Comparison of ENCODE assay signal across 21 mouse cellular contexts in genomic region chr1:194895287-194895686, GRCm38 (mm10). TPM values are rescaled to one million over a fixed set of nuclear protein-coding genes. Genes with fewer than 3 reads are reported as not detected.
DNase-seq lines count a peak whose midpoint lies in the region; ATAC-seq and TF ChIP-seq lines count a peak whose summit lies in the region.
"Had no signal": no experiment of that assay in that cellular context is flagged by ENCODE, and none has a peak within 500 bp of the region (broad histone marks: within the 10 kb centered on the region; RNA-seq: fewer than 3 reads in every experiment).

No protein-coding gene starts in this region.

- no peak overlapping the region for H3K9ac ChIP-seq in heart, embryonic 12.5 days
- no peak overlapping the region for H3K9ac ChIP-seq in heart, postnatal 0 days (replicated peaks; ENCODE audit: low read depth, low read length)
- H3K9ac ChIP-seq: embryonic facial prominence, embryonic 12.5 days; forebrain, embryonic 13.5 days; forebrain, embryonic 15.5 days; forebrain, postnatal 0 days had no signal

- no peaks in the 10 kb centered on the region for H3K27me3 ChIP-seq in heart, embryonic 12.5 days (replicated peaks)
- no peaks in the 10 kb centered on the region for H3K27me3 ChIP-seq in heart, postnatal 0 days (ENCODE audit: control insufficient read depth, insufficient read depth, low read length)
- no peaks in the 10 kb centered on the region for H3K27me3 ChIP-seq in cerebellum, adult 2 months (ENCODE audit: control insufficient read depth, insufficient read depth, low read length)
- H3K27me3 ChIP-seq: embryonic facial prominence, embryonic 12.5 days; forebrain, embryonic 13.5 days; forebrain, embryonic 15.5 days had no signal

- intact Hi-C loops in heart, postnatal 14 days (cut with DNase I) = no loop called here

- DNase-seq in heart, postnatal 4 days = no peak
- peak; percentile 45 for DNase-seq in heart, postnatal 0 days (ENCODE audit: low spot score)
- DNase-seq in heart, postnatal 14 days = no peak
- peak; percentile 94 for DNase-seq in gonadal fat pad, adult 2 months (ENCODE audit: low read depth)
- DNase-seq in cerebellum, adult 2 months = no peak
- DNase-seq: adrenal gland, adult 2 months; adrenal gland, postnatal 10 days; adrenal gland, postnatal 25 days; cerebellum, adult 11 months; cerebellum, adult 18-20 months; cerebellum, adult 9-10 months; cerebellum, postnatal 10 days; cerebellum, postnatal 25 days; forebrain, postnatal 0 days had no signal

- H3K36me3 ChIP-seq in heart, embryonic 12.5 days = no peaks in the 10 kb centered on the region
- H3K36me3 ChIP-seq in heart, postnatal 0 days (replicated peaks; ENCODE audit: control insufficient read depth, insufficient read depth, low read length) = no peaks in the 10 kb centered on the region
- H3K36me3 ChIP-seq: embryonic facial prominence, embryonic 10.5 days; embryonic facial prominence, embryonic 12.5 days; forebrain, embryonic 10.5 days; forebrain, embryonic 15.5 days had no signal

- no peak for TF ChIP-seq CTCF in heart, postnatal 0 days (IDR thresholded peaks at IDR 0.05; ENCODE audit: low read depth)
- TF ChIP-seq CTCF in cerebellum, adult 2 months (IDR thresholded peaks at IDR 0.05; ENCODE audit: borderline replicate concordance, insufficient read depth, low read depth, low read length) = no peak

- no peaks in the 10 kb centered on the region for H3K4me1 ChIP-seq in heart, embryonic 12.5 days (replicated peaks)
- no peaks in the 10 kb centered on the region for H3K4me1 ChIP-seq in heart, postnatal 0 days (ENCODE audit: control insufficient read depth, insufficient read depth)
- no peaks in the 10 kb centered on the region for H3K4me1 ChIP-seq in cerebellum, adult 2 months (ENCODE audit: control insufficient read depth, insufficient read depth, low read length)
- H3K4me1 ChIP-seq: embryonic facial prominence, embryonic 10.5 days; embryonic facial prominence, embryonic 12.5 days; forebrain, embryonic 10.5 days; forebrain, embryonic 13.5 days; forebrain, embryonic 15.5 days had no signal

- H3K27ac ChIP-seq in heart, embryonic 12.5 days (ENCODE audit: poor library complexity, severe bottlenecking) = no peak overlapping the region
- no peak overlapping the region for H3K27ac ChIP-seq in heart, postnatal 0 days (ENCODE audit: low read depth)
- H3K27ac ChIP-seq in cerebellum, adult 2 months (ENCODE audit: insufficient read depth, low read length) = no peak overlapping the region
- H3K27ac ChIP-seq: embryonic facial prominence, embryonic 10.5 days; embryonic facial prominence, embryonic 12.5 days; forebrain, embryonic 10.5 days; forebrain, embryonic 13.5 days; forebrain, embryonic 15.5 days had no signal

- no peak for TF ChIP-seq POLR2A in cerebellum, adult 2 months (IDR thresholded peaks at IDR 0.05; ENCODE audit: borderline replicate concordance, insufficient read depth, low read length)

- no peak overlapping the region for H3K4me3 ChIP-seq in heart, embryonic 12.5 days
- H3K4me3 ChIP-seq in heart, postnatal 0 days (ENCODE audit: low read depth, low read length) = no peak overlapping the region
- no peak overlapping the region for H3K4me3 ChIP-seq in cerebellum, adult 2 months (replicated peaks; ENCODE audit: insufficient read depth, low read depth, low read length)
- H3K4me3 ChIP-seq: embryonic facial prominence, embryonic 10.5 days; embryonic facial prominence, embryonic 12.5 days; forebrain, embryonic 10.5 days; forebrain, embryonic 13.5 days; forebrain, embryonic 15.5 days had no signal

- 0 out of 2 replicates have a peak, but pooled peaks have one; percentile 59 for ATAC-seq in heart, embryonic 12.5 days (ENCODE audit: insufficient number of reproducible peaks, low FRiP score)
- no peak for ATAC-seq in heart, postnatal 0 days (ENCODE audit: insufficient read depth, low read depth)
- ATAC-seq: forebrain, embryonic 13.5 days; forebrain, embryonic 15.5 days; forebrain, postnatal 0 days had no signal

- 54% methylated on average over 3 of the region's 3 CpGs for WGBS in heart, embryonic 12.5 days
- 56% methylated on average over 3 of the region's 3 CpGs for WGBS in heart, postnatal 0 days
- WGBS in cerebellum, adult 2 months = 81% methylated on average over 3 of the region's 3 CpGs

- TF ChIP-seq EP300 in heart, postnatal 0 days (IDR thresholded peaks at IDR 0.05; ENCODE audit: low read depth) = no peak

- no peak overlapping the region for H3K4me2 ChIP-seq in heart, embryonic 12.5 days
- no peak overlapping the region for H3K4me2 ChIP-seq in heart, postnatal 0 days (ENCODE audit: low read depth, low read length)
- H3K4me2 ChIP-seq: embryonic facial prominence, embryonic 12.5 days; forebrain, embryonic 13.5 days; forebrain, embryonic 15.5 days had no signal

- H3K9me3 ChIP-seq in heart, embryonic 12.5 days (replicated peaks) = no peaks in the 10 kb centered on the region
- no peaks in the 10 kb centered on the region for H3K9me3 ChIP-seq in heart, postnatal 0 days (replicated peaks; ENCODE audit: control insufficient read depth, low read length)
- H3K9me3 ChIP-seq: embryonic facial prominence, embryonic 10.5 days; embryonic facial prominence, embryonic 12.5 days; forebrain, embryonic 10.5 days; forebrain, embryonic 13.5 days; forebrain, embryonic 15.5 days had no signal

RNA-seq across cellular contexts. Expression of gene Cd34, which starts 43.3 kb away (rescaled TPM):
- 86.2 and 91.5 TPM in 2 replicates for polyA plus RNA-seq in heart, embryonic 12.5 days (2016; fragmentation: Nextera tagmentation; extraction: Ambion mirVana)
- 100 to 1,000 TPM; 225 to 235 TPM for total RNA-seq in heart, postnatal 4 days (2021)
- 173 and 187 TPM in 2 replicates for total RNA-seq in heart, postnatal 0 days (2014; rRNA removed; ENCODE audit: low replicate concordance)
- 116 and 128 TPM in 2 replicates for polyA plus RNA-seq in heart, postnatal 0 days (2015; fragmentation: Nextera tagmentation; extraction: Ambion mirVana)
- 100 to 1,000 TPM; 187 to 190 TPM for total RNA-seq in heart, postnatal 14 days (2021)
- 88.4 and 91.6 TPM in 2 replicates for polyA plus RNA-seq in gonadal fat pad, adult 2 months (2012; rRNA removed)
- 15.0 and 16.0 TPM in 2 replicates for polyA plus RNA-seq in cerebellum, adult 2 months (2012; rRNA removed)
- total RNA-seq: MEL had no signal

Comparison
In these comparisons a context has a peak if more than half of its experiments do, and no peak if none do; other contexts are left out.
1. DNase-seq: peak in heart, postnatal 0 days (single experiment) and gonadal fat pad, adult 2 months (single experiment); none in heart, postnatal 4 days (single experiment), heart, postnatal 14 days (0 of 2) and cerebellum, adult 2 months (0 of 2).